Mouse (Mus musculus): ENCODE results near the gene Acaca.

Gene Acaca

GRCm38 (mm10) chr11:84150884-84151283, 21.4 kb downstream of the Acaca start:
- DNase-seq (ENCODE audit: low spot score), result no peak

DNA sequence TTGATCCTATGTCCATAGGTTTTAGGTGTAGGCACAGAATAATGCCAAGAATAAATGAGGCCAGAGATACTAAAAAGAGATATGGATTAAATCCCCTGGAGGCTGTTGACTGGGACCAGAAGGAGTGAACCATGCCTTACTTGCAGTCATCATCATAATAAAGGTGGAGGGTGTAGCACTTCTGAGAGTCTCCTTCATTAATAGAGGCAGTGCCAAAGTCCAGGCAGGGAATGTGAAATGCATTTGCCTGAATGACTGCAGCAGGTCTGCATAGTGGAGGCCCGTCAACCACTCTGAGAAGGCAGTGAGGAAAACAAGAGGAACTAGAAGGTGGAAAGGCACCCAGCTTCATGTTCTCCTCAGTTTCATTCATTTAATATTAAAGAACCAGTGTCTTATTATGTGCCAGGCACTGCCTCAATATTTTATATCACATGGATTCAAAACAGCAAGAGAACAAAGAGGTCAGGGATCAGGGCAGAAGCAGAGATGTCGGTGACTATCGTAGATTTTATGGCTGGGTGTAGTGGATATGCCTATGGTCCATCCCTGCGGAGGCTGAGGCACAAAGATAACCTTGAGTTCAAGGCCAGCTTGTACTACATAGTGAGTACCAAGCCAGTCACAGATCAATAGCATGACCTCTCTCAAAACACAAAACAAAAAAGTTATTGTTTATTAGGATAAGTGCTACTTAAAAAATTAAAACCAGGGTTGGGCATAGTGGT, 27.2 kb downstream of the Acaca start:
- DNase-seq (ENCODE audit: low spot score), result no peak

GRCm38 (mm10) chr11:84164123-84164522, 34.7 kb downstream of the Acaca start:
- DNase-seq (ENCODE audit: low spot score), result no peak

DNA sequence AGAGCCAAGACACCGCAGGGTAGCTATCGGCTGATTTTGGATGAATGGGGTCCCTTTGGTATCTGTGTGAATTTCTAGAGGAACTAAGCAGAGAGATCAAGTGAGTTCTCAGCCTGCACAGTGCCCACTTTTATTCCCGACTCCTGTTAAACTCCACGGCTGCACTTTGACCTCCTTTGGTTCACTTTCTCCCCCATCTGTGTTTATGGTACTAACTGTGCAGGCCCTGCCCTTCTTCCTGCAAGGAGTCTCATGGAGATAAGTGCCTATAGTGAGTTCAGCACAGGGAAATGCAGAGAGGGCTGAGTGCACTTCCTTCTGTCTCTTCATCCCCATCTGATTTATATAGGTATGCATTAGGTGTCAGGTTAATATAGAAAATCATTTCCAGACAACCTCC, 35.1 kb downstream of the Acaca start:
- DNase-seq (ENCODE audit: low spot score), result no peak

GRCm38 (mm10) chr11:84167046-84167526, 37.6 kb downstream of the Acaca start, which contains the start of gene Gm11437:
Gene Gm11437, minus strand, starts transcription at chr11:84167476.
- no peak for DNase-seq (ENCODE audit: low spot score)

- peak; percentile 65 for DNase-seq (ENCODE audit: low spot score)
Measured at GRCm38 (mm10) chr11:84168701-84169288, 39.3 kb downstream of the Acaca start.

DNA sequence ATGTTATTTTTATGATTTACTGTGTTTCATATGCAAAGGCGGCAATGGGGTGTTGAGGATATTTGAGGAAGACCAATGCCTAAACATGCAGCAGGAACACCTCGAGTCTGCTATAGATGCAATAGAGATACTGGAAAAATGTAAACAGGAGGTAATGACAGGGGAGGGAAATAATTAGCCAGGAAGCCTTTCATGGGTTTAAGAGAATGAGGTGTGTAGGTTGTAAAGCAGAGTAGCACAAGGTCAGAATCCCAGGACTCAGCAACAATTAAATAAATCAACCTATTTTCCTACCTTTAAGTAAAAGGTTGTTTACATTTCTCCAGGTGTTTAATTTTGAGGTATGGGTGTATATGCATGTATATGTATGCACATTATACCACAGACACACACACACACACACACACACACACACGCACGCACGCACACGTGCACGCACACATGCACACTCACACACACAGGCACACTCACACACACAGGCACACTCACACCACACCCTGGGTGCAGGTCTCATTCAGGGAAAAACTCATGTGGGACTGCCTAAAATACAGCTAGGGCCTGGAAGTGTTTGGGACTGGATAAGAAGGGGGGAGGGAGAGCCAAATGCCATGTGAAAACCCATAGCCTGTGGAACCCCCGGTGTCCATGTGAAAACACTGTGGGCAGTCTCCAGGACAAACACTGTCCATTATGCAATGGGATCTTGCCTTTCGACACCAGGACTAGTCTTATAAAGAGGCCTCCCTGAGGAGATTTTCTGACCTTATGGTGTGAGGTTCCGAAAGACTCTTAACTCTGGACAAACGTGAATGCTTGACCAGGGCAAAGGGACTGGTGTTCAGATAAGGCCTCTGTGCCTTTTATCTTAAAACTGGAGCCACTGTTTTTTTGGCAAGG, 43.3 kb downstream of the Acaca start:
- no peak for DNase-seq (ENCODE audit: low spot score)

- DNase-seq (ENCODE audit: low spot score), result no peak
Measured at GRCm38 (mm10) chr11:84178571-84178970, 49.1 kb downstream of the Acaca start.

GRCm38 (mm10) chr11:84179226-84179953, 49.9 kb downstream of the Acaca start:
- peak; percentile 97 for DNase-seq (ENCODE audit: low spot score)

GRCm38 (mm10) chr11:84179954-84180598, 50.6 kb downstream of the Acaca start:
- peak; percentile 65 for DNase-seq (ENCODE audit: low spot score)

DNA sequence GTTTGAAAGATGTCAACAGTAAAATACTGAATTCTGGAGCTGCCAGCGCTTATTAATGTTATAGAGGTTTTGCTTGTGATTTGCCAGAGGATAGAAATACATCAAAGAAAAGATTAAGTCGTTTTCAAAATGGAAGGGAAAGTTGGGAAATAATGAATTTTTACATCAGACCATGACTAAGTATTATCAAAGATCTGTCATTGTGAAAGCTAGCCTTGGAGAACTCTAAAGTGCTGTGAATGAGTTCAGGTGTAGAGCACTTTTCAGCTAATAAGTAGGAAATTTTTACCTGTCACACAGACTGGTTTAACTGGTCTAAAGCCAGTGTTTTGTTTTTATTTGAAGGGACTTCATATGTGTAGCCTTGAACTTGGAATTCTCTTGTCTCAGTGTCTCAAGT, 51.8 kb downstream of the Acaca start:
- peak; percentile 33 for DNase-seq (ENCODE audit: low spot score)

GRCm38 (mm10) chr11:84188530-84188929, 59.1 kb downstream of the Acaca start:
- no peak for DNase-seq (ENCODE audit: low spot score)

GRCm38 (mm10) chr11:84190581-84191233, 61.2 kb downstream of the Acaca start:
- DNase-seq (ENCODE audit: low spot score), result no peak

GRCm38 (mm10) chr11:84193249-84193648, 63.8 kb downstream of the Acaca start:
- DNase-seq (ENCODE audit: low spot score), result peak; percentile 13

GRCm38 (mm10) chr11:84194751-84195150, 65.3 kb downstream of the Acaca start:
- no peak for DNase-seq (ENCODE audit: low spot score)

GRCm38 (mm10) chr11:84197607-84198402, 68.3 kb downstream of the Acaca start:
- no peak for DNase-seq (ENCODE audit: low spot score)

- no peak for DNase-seq (ENCODE audit: low spot score)
Measured at GRCm38 (mm10) chr11:84205776-84206175, 76.3 kb downstream of the Acaca start.

DNA sequence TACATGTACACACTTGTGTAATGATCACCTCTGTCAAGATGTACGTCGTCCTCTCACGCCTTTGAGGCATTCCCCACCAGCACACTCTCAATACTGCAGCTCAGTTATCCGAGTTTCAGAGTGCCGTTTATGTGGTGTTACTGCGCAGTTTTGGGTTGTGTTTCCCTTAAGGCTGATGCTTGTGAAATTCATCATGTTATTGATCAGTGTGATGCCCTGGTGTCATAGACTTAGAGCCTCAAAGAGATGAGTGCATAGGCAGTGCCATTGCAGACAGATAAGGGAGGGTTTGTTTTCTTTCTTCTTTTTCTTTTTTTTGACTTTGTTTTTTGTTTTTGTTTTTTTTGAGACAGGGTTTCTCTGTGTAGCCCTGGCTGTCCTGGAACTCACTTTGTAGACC, 81.4 kb downstream of the Acaca start:
- DNase-seq (ENCODE audit: low spot score), result no peak

DNA sequence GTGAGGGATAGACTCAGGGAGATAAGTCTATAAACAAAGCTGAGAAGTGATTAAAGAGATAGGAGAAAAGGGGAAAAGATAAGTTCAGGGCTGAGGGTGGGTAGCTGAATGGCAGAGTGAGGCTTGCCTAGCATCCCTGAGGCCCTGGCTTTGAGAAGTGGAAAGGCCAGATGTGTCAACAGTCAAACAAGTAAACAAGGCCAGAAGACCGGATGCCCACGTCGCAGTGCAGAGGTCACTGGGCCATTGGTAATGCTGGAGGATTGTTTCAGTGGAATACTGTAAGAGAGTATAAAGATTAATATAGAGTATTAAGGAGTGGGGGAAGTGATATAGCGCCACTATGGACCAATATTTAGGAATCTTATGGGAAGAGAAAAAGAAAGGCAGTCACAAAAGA, 89.5 kb downstream of the Acaca start:
- DNase-seq (ENCODE audit: low spot score), result no peak

GRCm38 (mm10) chr11:84243562-84243961, 114.1 kb downstream of the Acaca start:
- peak; percentile 52 for DNase-seq (ENCODE audit: low spot score)
